Mouse (Mus musculus): ENCODE results near the gene Gm9945. TPM values are rescaled to one million over a fixed set of nuclear protein-coding genes. Genes with fewer than 3 reads are reported as not detected.

Gene Gm9945
- polyA plus RNA-seq, 1 experiment from 2014 or later = not detected

GRCm38 (mm10) chr11:53500569-53500968 lies 20.6 kb downstream of the Gm9945 start:
- WGBS = 9% methylated on average over 11 of the region's 11 CpGs
- no peak for ATAC-seq (ENCODE audit: insufficient number of reproducible peaks, low FRiP score, low TSS enrichment, low read depth)
- Histone ChIP-seq H3K27ac (replicated peaks) (no peak overlapping the region), H3K36me3 (no peaks in the 10 kb centered on the region), H3K9me3 (replicated peaks) (no peaks in the 10 kb centered on the region), H3K4me2 (replicated peaks) (peak overlapping the region; percentile 8; the same call in 1 of the 2 replicates), H3K4me3 (replicated peaks) (no peak overlapping the region), H3K27me3 (no peaks in the 10 kb centered on the region), H3K9ac (no peak overlapping the region), H3K4me1 (peaks cover 11% of the 10 kb centered on the region)

- H3K4me1 ChIP-seq = peaks cover 11% of the 10 kb centered on the region
- H3K27ac ChIP-seq (replicated peaks) = no peak overlapping the region
- no peaks in the 10 kb centered on the region for H3K36me3 ChIP-seq
- no peak overlapping the region for H3K9ac ChIP-seq
- H3K4me2 ChIP-seq (replicated peaks) = no peak overlapping the region
- H3K27me3 ChIP-seq = no peaks in the 10 kb centered on the region
- no peak overlapping the region for H3K4me3 ChIP-seq (replicated peaks)
- 77% methylated on average over 8 of the region's 8 CpGs for WGBS
- no peak for ATAC-seq (ENCODE audit: insufficient number of reproducible peaks, low FRiP score, low TSS enrichment, low read depth)
- H3K9me3 ChIP-seq (replicated peaks) = no peaks in the 10 kb centered on the region
Measured at GRCm38 (mm10) chr11:53502039-53502765, 22.2 kb downstream of the Gm9945 start.

- Histone ChIP-seq H3K9ac (no peak overlapping the region), H3K36me3 (no peaks in the 10 kb centered on the region), H3K27me3 (no peaks in the 10 kb centered on the region), H3K27ac (replicated peaks) (no peak overlapping the region), H3K4me1 (peaks cover 11% of the 10 kb centered on the region), H3K4me3 (replicated peaks) (no peak overlapping the region), H3K9me3 (replicated peaks) (no peaks in the 10 kb centered on the region), H3K4me2 (replicated peaks) (no peak overlapping the region)
- WGBS = 80% methylated on average over 5 of the region's 5 CpGs
- no peak for ATAC-seq (ENCODE audit: insufficient number of reproducible peaks, low FRiP score, low TSS enrichment, low read depth)
Measured at GRCm38 (mm10) chr11:53503738-53504137, 23.8 kb downstream of the Gm9945 start.

GRCm38 (mm10) chr11:53504376-53504775 lies 24.4 kb downstream of the Gm9945 start:
- Histone ChIP-seq H3K9ac (no peak overlapping the region), H3K4me1 (peaks cover 11% of the 10 kb centered on the region), H3K27ac (replicated peaks) (no peak overlapping the region), H3K4me3 (replicated peaks) (no peak overlapping the region), H3K27me3 (no peaks in the 10 kb centered on the region), H3K36me3 (no peaks in the 10 kb centered on the region), H3K4me2 (replicated peaks) (no peak overlapping the region), H3K9me3 (replicated peaks) (no peaks in the 10 kb centered on the region)
- 84% methylated on average over 8 of the region's 8 CpGs for WGBS
- ATAC-seq (ENCODE audit: insufficient number of reproducible peaks, low FRiP score, low TSS enrichment, low read depth) = no peak

GRCm38 (mm10) chr11:53505026-53505663 lies 25.2 kb downstream of the Gm9945 start:
- WGBS = 53% methylated on average over 5 of the region's 5 CpGs
- Histone ChIP-seq H3K9ac (no peak overlapping the region), H3K4me2 (replicated peaks) (no peak overlapping the region), H3K4me3 (replicated peaks) (no peak overlapping the region), H3K27me3 (no peaks in the 10 kb centered on the region), H3K36me3 (no peaks in the 10 kb centered on the region), H3K9me3 (replicated peaks) (no peaks in the 10 kb centered on the region), H3K27ac (replicated peaks) (no peak overlapping the region), H3K4me1 (peaks cover 11% of the 10 kb centered on the region)
- no peak for ATAC-seq (ENCODE audit: insufficient number of reproducible peaks, low FRiP score, low TSS enrichment, low read depth)

GRCm38 (mm10) chr11:53507098-53507805 lies 27.3 kb downstream of the Gm9945 start:
- H3K4me1 ChIP-seq = peaks cover 3% of the 10 kb centered on the region; the same call in 1 of the 2 replicates

GRCm38 (mm10) chr11:53508152-53508551 lies 28.2 kb downstream of the Gm9945 start:
- Histone ChIP-seq H3K9me3 (replicated peaks) (no peaks in the 10 kb centered on the region), H3K4me3 (replicated peaks) (no peak overlapping the region), H3K9ac (no peak overlapping the region), H3K4me1 (peaks cover 3% of the 10 kb centered on the region; the same call in 1 of the 2 replicates), H3K27me3 (no peaks in the 10 kb centered on the region), H3K4me2 (replicated peaks) (no peak overlapping the region), H3K36me3 (no peaks in the 10 kb centered on the region), H3K27ac (replicated peaks) (no peak overlapping the region)
- ATAC-seq (ENCODE audit: insufficient number of reproducible peaks, low FRiP score, low TSS enrichment, low read depth) = no peak
- WGBS = 62% methylated on average over 7 of the region's 7 CpGs

More at GRCm38 (mm10) chr11:53507098-53507805, 27.3 kb downstream of the Gm9945 start:
- H3K9me3 ChIP-seq (replicated peaks) = no peaks in the 10 kb centered on the region
- no peak overlapping the region for H3K9ac ChIP-seq
- H3K27me3 ChIP-seq = no peaks in the 10 kb centered on the region
- H3K36me3 ChIP-seq = no peaks in the 10 kb centered on the region
- H3K27ac ChIP-seq (replicated peaks) = no peak overlapping the region
- ATAC-seq (ENCODE audit: insufficient number of reproducible peaks, low FRiP score, low TSS enrichment, low read depth) = no peak
- H3K4me2 ChIP-seq (replicated peaks) = no peak overlapping the region
- H3K4me3 ChIP-seq (replicated peaks) = no peak overlapping the region
- 76% methylated on average over 9 of the region's 9 CpGs for WGBS

GRCm38 (mm10) chr11:53508591-53508990 lies 28.6 kb downstream of the Gm9945 start:
- H3K4me2 ChIP-seq (replicated peaks) = no peak overlapping the region
- H3K27ac ChIP-seq (replicated peaks) = no peak overlapping the region
- H3K36me3 ChIP-seq = no peaks in the 10 kb centered on the region
- H3K9ac ChIP-seq = no peak overlapping the region
- no peak overlapping the region for H3K4me3 ChIP-seq (replicated peaks)
- ATAC-seq (ENCODE audit: insufficient number of reproducible peaks, low FRiP score, low TSS enrichment, low read depth) = no peak
- no peaks in the 10 kb centered on the region for H3K9me3 ChIP-seq (replicated peaks)
- WGBS = 51% methylated on average over 3 of the region's 3 CpGs
- no peaks in the 10 kb centered on the region for H3K27me3 ChIP-seq
- H3K4me1 ChIP-seq = peaks cover 3% of the 10 kb centered on the region; the same call in 1 of the 2 replicates

- Histone ChIP-seq H3K9ac (no peak overlapping the region), H3K9me3 (replicated peaks) (no peaks in the 10 kb centered on the region), H3K4me1 (no peaks in the 10 kb centered on the region), H3K4me3 (replicated peaks) (no peak overlapping the region), H3K27ac (replicated peaks) (no peak overlapping the region), H3K36me3 (no peaks in the 10 kb centered on the region), H3K4me2 (replicated peaks) (no peak overlapping the region), H3K27me3 (no peaks in the 10 kb centered on the region)
- 50% methylated on average over 5 of the region's 5 CpGs for WGBS
- no peak for ATAC-seq (ENCODE audit: insufficient number of reproducible peaks, low FRiP score, low TSS enrichment, low read depth)
Measured at GRCm38 (mm10) chr11:53510351-53510750, 30.4 kb downstream of the Gm9945 start.

- Histone ChIP-seq H3K4me3 (replicated peaks) (no peak overlapping the region), H3K27ac (replicated peaks) (peak overlapping the region; percentile 28; the same call in 1 of the 2 replicates), H3K4me1 (peaks cover 37% of the 10 kb centered on the region), H3K9ac (no peak overlapping the region), H3K9me3 (replicated peaks) (no peaks in the 10 kb centered on the region), H3K36me3 (no peaks in the 10 kb centered on the region), H3K4me2 (replicated peaks) (no peak overlapping the region), H3K27me3 (no peaks in the 10 kb centered on the region)
- 47% methylated on average over 8 of the region's 8 CpGs for WGBS
- no peak for ATAC-seq (ENCODE audit: insufficient number of reproducible peaks, low FRiP score, low TSS enrichment, low read depth)
Measured at GRCm38 (mm10) chr11:53516775-53517627, 37.0 kb downstream of the Gm9945 start.

Data from embryonic facial prominence, embryonic 15.5 days (tissue).